Mouse (Mus musculus) right cerebral cortex, adult 18-20 months (tissue): ENCODE data around the gene Lct.
"Not testable (repeated sequence)": the region's sequence is repeated elsewhere in the genome, so short reads cannot be mapped to it uniquely, and the experiment has no call there.

Experiments used
- DNase-seq: peaks from one replicate; pipeline ENCODE4 v3.0.0; 2022; ENCODE audit warnings: mixed read lengths

The Lct gene

DNA sequence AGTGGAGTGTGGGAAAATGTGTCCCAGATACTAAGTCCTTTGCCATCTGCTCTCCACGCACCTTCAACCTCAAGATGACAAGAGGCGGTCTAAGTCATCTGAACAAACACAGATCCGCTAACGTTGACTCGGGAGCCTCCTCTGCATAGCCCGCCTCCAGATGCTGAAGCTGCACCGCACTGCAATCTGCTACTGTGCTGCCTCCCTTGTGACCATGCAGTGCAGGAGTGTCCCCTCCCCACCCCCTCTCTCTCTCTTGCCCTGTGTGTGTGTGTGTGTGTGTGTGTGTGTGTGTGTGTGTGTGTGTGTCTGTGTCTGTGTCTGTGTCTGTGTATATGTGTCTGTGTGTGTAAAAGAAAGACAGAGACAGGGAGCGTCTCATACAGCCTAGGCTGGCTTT lies 32.8 kb downstream of the Lct start:
- peak; percentile 10 for DNase-seq

DNA sequence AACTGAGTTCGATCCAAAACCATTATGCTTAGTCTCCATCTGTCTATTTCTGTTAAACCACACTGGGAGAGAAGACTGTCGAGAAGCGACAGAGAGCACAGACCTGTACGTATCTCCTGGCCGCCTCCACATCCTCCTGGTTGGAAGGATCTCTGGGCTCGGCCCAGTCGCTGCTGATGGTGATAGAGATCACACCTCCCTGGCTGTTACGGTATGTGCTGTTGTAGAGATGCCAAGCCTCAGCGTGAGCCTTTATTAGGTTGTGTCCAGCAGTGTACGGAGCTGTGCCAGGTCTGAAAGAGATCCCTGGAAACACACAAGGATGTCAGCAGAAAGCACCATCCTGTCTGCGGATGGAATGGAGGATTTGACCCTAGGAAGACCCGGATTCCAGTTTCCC lies 34.6 kb downstream of the Lct start:
- no peak for DNase-seq

GRCm38 (mm10) chr1:128290295-128290694 lies 37.8 kb downstream of the Lct start:
- no peak for DNase-seq

DNA sequence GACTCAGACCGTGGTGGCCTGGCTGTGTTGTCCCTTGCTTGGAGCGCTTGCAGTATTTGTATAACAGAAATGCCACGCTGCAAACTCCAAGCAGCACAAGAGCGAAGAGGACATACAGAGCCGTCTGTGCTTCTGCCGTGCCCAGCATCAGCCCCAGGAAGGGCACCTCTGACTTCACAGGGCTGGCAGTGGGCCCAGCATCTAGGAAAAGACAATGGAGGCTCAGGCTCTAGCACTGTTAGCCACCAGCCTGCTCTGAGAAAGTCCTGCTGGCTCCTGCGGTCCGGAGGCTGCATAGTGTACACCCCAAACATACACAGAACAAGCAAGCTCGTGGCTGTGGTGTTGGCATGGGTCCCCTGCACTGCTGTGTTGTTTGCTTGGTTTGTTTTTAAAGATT lies 43.0 kb downstream of the Lct start:
- DNase-seq = no peak

GRCm38 (mm10) chr1:128284157-128284690 lies 43.9 kb downstream of the Lct start:
- no peak for DNase-seq

DNA sequence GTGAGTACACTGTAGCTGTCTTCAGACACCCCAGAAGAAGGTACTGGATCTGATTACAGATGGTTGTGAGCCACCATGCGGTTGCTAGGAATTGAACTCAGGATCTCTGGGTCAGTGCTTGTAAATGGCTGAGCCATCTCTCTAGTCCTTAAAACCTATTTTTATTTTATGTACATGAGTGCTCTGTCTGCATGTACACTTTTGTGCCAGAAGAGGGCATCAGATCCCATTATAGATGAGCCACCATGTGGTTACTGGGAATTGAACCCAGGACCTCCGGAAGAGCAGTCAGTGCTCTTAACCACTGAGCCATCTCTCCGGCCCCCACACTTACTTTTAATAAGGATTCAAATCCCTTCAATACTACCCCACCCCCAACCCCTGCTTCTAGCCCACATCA lies 45.2 kb downstream of the Lct start:
- no peak for DNase-seq

- DNase-seq = no peak
Measured at GRCm38 (mm10) chr1:128281753-128282152, 46.4 kb downstream of the Lct start.

- no peak for DNase-seq
Measured at GRCm38 (mm10) chr1:128278563-128278962, 49.6 kb downstream of the Lct start.

DNA sequence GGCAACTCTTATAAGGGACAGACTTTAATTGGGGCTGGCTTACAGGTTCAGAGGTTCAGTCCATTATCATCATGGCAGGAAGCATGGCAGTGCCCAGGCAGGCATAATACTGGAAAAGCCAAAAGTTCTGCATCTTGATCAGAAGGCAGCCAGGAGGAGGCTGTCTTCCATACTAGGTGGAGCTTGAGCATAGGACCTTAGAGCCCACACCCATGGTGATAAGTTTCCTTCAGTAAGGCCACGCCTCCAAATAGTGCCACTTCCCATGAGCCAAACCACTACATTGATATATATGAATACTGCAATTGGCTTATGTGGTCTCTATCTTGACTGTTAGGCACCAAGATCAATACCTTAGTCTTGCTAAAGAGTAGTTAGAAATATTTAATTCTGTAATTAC lies 52.2 kb downstream of the Lct start:
- no peak for DNase-seq

DNA sequence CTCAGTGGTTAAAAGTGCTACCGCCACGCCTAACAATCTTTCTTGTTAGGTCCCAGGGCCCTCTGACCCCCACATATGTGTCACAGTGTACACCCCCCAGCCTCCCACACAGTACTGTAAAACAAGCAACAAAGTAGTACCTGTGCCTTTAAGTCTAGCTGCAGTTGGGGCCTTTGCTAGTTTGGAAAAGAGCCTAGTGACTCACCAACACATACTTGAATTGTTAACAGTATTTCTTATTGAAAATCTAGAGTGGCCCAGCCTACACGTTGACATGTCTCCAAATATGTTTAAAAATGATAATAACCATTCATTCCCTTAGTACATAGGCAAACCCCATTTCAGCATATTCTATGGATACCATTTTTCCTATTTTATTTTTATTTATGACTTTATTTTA lies 57.4 kb downstream of the Lct start:
- no peak for DNase-seq

DNA sequence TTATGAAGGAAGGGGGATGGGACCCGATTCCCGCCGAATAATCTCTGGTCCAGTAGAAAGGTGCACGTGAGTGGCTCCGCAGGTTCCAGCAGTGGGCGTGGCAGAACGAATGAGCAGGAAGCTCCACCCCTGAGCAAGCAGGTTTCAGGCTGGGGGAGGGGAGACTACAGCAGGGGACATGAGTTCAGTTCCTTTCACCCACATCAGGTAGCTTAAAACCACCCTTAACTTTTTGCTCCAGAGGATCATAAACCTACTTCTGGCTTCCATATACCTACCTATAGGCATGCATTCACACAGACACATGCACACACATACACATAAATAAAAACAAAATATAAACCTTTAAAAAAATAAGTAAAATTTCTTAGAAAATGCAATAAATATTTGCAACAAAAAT lies 61.1 kb downstream of the Lct start:
- DNase-seq = not testable (repeated sequence)

GRCm38 (mm10) chr1:128244727-128245355 lies 83.3 kb downstream of the Lct start:
- no peak for DNase-seq

DNA sequence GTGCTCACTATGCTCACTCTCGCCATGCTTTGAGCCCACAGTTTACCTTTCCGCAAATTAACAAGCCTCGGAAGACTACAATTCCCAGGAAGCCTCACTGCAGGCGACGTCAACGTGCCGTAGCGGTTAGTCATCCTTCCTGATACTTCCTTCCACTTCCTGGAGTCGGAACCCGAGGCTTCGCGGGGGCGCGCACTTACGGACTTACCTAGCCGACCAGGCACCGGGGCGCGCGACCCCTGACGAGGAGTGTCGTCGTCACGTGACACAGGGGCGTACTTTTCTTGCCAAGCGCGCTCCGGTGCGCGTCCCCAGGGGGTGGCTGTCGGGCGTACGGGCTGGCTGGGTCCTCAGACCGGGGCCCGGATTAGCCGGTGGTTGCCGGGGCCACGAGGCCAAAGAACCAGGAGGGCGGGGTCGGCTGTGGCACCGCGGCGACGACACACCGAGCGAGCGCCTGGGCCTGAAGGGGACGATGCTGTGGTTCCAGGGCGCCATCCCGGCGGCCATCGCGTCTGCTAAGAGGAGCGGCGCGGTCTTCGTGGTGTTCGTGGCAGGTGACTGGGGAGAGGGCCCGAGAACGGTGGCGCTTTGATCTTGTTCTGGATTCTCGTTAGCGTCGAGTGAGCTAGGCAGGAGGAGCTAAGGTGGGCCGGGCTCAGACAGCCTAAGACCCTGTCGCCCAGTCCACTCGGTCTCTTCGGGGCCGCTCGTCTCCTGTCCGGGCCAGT lies 84.0 kb downstream of the Lct start:
- peak; percentile 96 for DNase-seq

- DNase-seq = peak; percentile 30
Measured at GRCm38 (mm10) chr1:128243627-128243995, 84.5 kb downstream of the Lct start, which contains the start of gene Ubxn4. Ubxn4 (plus strand) TSS chr1:128243964.

- no peak for DNase-seq
Measured at GRCm38 (mm10) chr1:128235181-128235580, 92.9 kb downstream of the Lct start.
